Mouse (Mus musculus) heart, postnatal 25 days (tissue): ENCODE results near the gene Trappc1. TPM values are rescaled to one million over a fixed set of nuclear protein-coding genes. Genes with fewer than 3 reads are reported as not detected.
"Not testable (repeated sequence)": the region's sequence is repeated elsewhere in the genome, so short reads cannot be mapped to it uniquely, and the experiment has no call there.

Experiments
- DNase-seq: peaks from one replicate; pipeline ENCODE4 v3.0.0; 2022; ENCODE audit warnings: low spot score
- intact Hi-C: fragments of 180-260 bp; cut with DNase I; formaldehyde crosslinking; loops from one replicate; pipeline ENCODE4 v1.15.1; 2025
- total RNA-seq, 2 experiments: library from RNA; stranded (reverse); gene quantifications; 2 replicates each; pipeline ENCODE4 v1.2.3; 2021

Trappc1 gene
- 10 to 100 TPM; 48.0 to 53.0 TPM for total RNA-seq

DNA sequence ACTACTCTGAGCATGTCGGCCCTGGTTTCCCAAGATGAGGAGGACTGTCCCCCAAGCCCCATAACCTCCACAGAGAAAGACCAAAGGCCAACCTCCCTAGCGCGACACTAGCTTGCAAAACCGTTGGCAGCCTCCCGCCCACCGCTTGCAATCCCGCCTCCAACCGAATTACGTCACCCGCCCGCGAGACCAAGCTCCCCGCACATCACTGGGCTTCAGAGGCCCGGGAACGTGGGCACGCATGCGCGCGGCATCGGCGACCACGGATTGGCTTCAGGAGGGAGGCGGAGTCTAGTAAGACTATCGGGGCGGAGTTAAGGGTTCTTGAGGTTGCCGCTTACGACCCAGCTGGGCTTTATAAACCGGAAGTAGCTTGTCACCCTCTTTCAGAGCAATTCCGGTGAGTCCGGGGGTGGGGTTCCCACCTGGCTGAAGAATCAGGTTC is at the start of gene Trappc1, which contains the start of gene Cntrob:
Gene Trappc1 (plus strand): TSS at position 314 of the 445 bp plus-strand sequence.
Gene Cntrob (minus strand): TSS at position 109 of the 445 bp plus-strand sequence.
- intact Hi-C loops, result loop anchor here (5.0 kb wide), 1 partner anchor 56 kb away; no protein-coding TSS in a partner anchor
- DNase-seq, result peak; percentile 99

DNA sequence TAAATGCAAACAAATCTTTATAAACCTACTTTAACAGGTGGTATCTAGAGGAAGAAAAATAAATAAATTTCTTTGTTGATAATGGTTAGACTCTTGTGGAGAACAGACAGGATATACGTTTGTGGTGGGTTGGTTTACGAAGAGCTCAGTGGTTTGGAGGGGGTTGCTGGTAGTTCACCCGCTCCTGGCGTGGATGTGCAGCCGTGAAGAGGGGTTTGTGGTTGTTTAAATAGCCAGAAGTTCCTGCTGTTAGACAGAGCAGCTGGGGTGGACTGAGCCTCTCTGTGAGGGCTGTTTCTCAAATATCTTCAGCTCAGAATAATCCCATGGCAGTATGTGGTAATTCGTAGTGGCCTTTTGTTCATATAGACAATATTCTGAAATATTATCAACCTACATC is 48.1 kb upstream of the Trappc1 start:
- no peak for DNase-seq
- intact Hi-C loops, result no loop called here

DNA sequence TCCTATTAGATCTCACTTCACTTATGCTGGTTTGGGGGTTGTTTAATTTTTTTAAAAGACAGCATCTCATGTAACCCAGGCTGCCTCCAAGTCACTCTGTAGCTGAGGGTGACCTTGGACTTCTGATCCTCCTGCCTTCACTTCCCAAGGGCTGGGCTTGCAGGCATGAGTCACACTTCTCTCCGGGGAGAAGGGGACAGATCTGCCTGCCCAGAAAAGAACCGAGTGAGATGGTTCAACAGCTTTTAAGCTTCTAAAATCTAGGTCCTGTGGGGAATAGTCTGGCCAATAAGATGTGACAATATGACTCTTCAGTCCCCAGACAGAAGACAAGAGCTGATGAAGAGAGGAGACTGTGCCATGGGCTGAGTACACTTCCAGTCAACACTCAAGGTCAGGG is 47.7 kb upstream of the Trappc1 start:
- DNase-seq, result no peak
- intact Hi-C loops, result no loop called here

GRCm38 (mm10) chr11:69277267-69277666 is 46.5 kb upstream of the Trappc1 start:
- intact Hi-C loops, result no loop called here
- DNase-seq, result no peak

DNA sequence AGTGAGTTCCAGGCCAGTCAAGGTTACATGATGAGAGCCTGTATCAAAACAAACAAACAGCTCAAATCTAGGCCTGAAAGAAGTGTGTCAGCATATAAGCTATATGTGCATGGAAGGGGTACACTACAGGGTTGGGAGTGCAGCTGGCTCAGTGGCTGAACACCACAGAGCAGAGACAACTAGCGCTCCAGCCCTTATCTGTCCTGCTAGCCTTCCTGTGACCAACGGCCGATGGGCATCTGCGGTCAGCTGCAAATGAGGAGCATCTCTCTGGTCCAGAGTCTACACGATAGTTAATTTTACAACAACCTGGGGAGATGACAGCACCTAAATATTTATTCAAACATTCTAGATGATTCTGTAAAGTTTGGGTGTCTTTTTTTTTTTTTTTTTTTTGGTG is 32.7 kb upstream of the Trappc1 start:
- intact Hi-C loops, result no loop called here
- no peak for DNase-seq

DNA sequence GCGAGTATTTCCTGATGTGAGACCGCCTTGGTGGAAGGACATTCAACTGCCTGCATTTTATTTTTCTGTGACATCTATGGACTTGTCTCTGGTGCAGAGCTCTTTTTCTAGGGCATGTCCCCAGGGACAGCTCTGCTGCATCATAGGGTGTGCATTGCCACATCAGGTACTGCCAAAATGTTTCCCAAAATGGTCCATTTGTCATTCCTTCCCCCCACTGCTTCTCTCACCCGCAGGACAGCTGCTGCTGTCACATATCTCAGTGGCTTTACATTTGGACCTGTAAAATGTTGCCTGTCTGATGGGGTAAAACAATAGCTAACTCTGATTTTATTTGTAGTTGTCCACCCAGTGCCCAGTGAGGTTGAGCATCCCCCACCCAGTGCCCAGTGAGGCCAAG is 28.5 kb upstream of the Trappc1 start:
- intact Hi-C loops, result no loop called here
- no peak for DNase-seq

DNA sequence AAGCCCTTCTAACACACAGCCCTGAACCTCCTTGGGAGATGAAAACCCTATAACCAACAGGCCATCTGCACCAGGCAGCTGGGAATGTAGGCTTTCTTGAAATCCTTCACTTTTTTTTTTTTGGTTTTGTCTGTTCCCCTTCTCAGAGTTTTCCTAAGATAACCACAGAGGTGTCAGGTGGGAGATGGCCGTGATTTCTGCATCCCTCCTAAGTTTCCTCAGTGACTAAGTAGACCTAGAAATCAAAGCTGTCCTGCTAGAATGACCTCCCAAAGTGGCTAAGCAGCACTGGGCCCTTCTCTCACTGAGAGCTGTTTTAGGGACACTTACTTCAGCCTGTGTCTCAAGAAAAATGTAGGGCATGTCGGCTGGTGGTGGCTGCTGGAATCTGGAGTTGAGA is 26.0 kb upstream of the Trappc1 start:
- intact Hi-C loops, result no loop called here

DNA sequence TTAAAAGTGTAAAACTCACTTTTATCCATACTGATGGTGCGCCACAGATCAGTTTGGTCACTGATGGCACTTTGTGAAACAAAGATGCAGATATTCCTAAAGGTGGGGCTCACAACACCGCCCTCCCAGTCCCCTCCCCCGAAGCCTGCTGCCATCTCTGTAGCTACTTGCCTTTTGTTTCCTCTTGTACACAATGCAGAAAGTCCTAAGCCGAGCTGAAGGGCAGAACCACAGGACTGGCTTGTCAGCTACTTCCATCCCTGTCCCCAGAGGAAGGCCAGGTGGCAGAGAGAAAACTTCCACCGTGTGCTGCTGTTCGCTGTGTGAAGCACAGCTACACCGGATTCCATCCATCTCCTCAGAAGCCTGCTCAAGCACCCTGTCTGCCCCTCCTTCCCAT is 25.5 kb upstream of the Trappc1 start:
- no peak for DNase-seq

More for the DNA sequence above, 26.0 kb upstream of the Trappc1 start:
- DNase-seq, result no peak

GRCm38 (mm10) chr11:69302817-69303216 is 21.0 kb upstream of the Trappc1 start:
- DNase-seq, result no peak
- intact Hi-C loops, result no loop called here

More for the DNA sequence above, 25.5 kb upstream of the Trappc1 start:
- intact Hi-C loops, result no loop called here

DNA sequence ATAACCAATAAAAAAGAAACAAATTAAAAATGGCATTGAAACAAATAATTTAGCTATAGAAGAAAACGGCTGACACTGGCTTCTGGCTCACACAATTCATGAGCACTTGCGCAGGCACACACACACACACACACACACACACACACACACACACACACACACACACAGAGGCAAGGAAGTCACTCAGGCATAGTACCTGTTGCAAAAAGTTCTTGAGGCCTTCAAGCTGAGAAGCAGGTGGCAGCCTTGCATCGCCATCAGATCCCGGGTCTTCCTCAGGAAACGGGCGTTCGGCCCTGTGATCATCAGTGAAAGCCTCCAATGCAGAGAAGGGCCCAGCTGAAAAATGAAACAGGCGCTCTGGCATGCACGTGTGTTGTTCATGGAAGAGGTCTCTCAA is 18.5 kb upstream of the Trappc1 start:
- intact Hi-C loops, result no loop called here
- DNase-seq, result no peak

GRCm38 (mm10) chr11:69306039-69306438 is 17.7 kb upstream of the Trappc1 start:
- intact Hi-C loops, result no loop called here
- no peak for DNase-seq

DNA sequence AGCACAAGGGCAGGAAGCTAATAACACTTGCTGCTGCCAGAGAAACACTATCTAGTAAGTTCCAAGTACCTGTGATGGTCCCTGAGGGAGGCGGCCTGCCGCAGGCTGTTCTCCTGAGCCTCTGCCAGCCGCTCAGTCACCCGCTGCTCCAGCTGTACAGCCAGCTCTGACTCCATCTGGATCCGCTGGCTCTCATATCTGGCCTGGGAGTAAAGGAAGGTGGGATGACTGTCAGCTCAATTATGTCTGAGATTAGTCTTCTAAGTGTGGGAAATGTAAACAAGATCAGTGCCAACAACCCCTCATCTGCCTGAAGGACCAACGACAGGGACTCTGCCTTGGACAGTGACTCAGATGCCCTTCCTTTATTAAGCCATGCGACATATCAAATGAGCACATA is 12.5 kb upstream of the Trappc1 start:
- peak; percentile 8 for DNase-seq
- intact Hi-C loops, result no loop called here

DNA sequence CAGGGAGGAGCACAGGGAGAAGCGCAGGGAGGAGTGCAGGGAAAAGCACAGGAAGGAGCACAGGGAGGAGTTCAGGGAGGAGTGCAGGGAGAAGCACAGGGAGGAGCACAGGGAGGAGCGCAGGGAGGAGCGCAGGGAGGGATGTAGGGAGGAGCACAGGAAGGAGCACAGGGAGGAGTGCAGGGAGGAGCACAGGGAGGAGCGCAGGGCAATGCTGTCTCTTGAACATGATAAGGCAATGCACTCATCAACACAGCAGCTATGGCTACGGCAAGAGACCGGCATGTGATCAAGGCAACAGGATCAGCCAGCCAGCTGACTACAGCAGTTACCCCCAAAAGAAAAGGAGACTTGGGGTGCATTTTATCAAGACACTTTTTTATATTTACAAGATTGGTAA is 7.4 kb upstream of the Trappc1 start:
- intact Hi-C loops, result no loop called here
- no peak for DNase-seq

- DNase-seq, intact Hi-C loops: not testable (repeated sequence)
Measured at GRCm38 (mm10) chr11:69318000-69318399, 5.8 kb upstream of the Trappc1 start.

GRCm38 (mm10) chr11:69321580-69321979 is 2.2 kb upstream of the Trappc1 start:
- intact Hi-C loops, result loop anchor here (5.0 kb wide), 1 partner anchor 54 kb away; no protein-coding TSS in a partner anchor
- no peak for DNase-seq

GRCm38 (mm10) chr11:69322010-69322409 is 1.8 kb upstream of the Trappc1 start:
- DNase-seq, result no peak
- intact Hi-C loops, result loop anchor here (5.0 kb wide), 1 partner anchor 55 kb away; no protein-coding TSS in a partner anchor

DNA sequence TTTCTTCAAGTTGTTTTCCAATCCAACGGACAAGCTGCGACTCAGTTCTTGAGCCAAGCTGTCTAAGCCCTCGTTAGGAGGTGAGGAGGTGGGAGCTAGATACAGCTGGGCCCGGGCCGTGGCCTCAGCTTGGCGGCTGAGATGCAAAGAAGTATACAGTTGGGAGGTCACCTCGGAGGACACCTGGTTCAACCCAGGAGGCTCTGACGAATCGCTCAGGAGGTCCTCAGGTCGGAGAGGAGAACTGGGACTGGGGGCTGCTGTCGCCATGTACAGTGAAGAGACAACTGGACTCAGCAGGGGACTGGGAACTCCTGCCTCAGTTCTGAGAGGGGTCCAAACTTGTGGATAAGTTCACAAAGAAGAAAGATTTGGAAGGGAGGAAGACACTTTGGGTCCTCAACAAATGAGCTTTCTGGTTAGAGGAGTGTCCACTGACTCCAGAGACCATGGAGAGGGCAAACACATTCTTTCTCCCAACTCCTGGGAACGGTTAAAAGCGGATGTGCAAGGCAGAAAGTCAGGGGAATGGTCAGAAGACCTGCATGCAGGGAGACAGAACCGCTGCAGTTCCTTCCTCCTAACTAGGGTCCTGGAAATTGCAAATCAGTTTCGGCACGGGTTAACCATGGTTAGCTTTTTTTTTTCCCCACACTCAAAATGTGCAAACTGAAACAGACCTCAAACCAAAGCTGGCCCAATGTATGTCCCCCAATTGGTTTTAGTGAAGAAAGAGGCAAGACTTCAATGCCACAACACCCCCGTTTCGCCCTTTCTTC is 898 bp upstream of the Trappc1 start:
- DNase-seq, result no peak
- intact Hi-C loops, result loop anchor here (5.0 kb wide), 1 partner anchor 56 kb away; no protein-coding TSS in a partner anchor

DNA sequence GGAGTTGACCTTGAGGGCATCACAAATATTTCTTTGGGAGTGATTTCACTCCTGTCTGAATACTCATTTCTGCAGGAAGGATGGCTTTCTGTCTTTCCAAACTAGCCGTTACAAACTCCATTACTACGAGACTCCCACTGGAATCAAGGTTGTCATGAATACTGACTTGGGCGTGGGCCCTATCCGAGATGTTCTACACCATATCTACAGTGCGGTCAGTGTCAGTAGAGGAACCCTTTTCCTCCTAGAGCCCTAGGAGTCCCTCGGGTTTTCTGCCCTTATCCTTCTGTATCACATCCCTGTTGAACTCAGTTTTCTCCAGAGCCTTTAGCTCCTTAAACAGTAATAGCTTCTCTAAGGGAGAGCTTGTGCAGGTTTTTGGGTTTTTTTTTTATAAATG is 969 bp downstream of the Trappc1 start:
- DNase-seq, result no peak
- intact Hi-C loops, result loop anchor here (5.0 kb wide), 1 partner anchor 57 kb away; no protein-coding TSS in a partner anchor

GRCm38 (mm10) chr11:69325628-69326407 is 2.0 kb downstream of the Trappc1 start, which contains the start of gene Kcnab3:
Gene Kcnab3, plus strand, starts transcription at chr11:69326258.
- intact Hi-C loops, result loop anchor here (2.0 kb wide), 1 partner anchor 41 kb away; no protein-coding TSS in a partner anchor
- DNase-seq, result peak; percentile 76

GRCm38 (mm10) chr11:69326408-69327156 is 2.8 kb downstream of the Trappc1 start:
- no peak for DNase-seq
- intact Hi-C loops, result loop anchor here (2.0 kb wide), 1 partner anchor 40 kb away; no protein-coding TSS in a partner anchor
